Mouse (Mus musculus) spleen, adult 2 months (tissue): ENCODE measurements at regions not wholly inside any gene's neighbourhood (a gene's known extent, or its start where the extent isn't known, plus 50 kb on each side); places are given as distances from the start of the nearest gene placed in this dataset.

Experiments
- DNase-seq, 2 experiments: peaks; one replicate each; pipeline versions ENCODE4 v3.0.0 to v3.0.0-alpha.2; 2012 to 2021; ENCODE audit warnings: low spot score in 2 of 2, low read depth in 1 of 2
- H3K27ac ChIP-seq: fragments of 200-500 bp; 2 replicates; pipeline ENCODE4 v1.5.1; 2012; ENCODE audit warnings: low read length, inconsistent platforms; ENCODE audit not compliant: insufficient read depth
- H3K27me3 ChIP-seq: fragments of 200-500 bp; 2 replicates; pipeline ENCODE4 v1.6.1; 2012; ENCODE audit warnings: mild to moderate bottlenecking, moderate library complexity, low read length, inconsistent platforms; ENCODE audit not compliant: control insufficient read depth, insufficient read depth
- H3K36me3 ChIP-seq: fragments of 200-500 bp; 2 replicates; pipeline ENCODE4 v1.6.1; 2012; ENCODE audit warnings: mild to moderate bottlenecking, low read length, inconsistent platforms; ENCODE audit not compliant: control insufficient read depth, insufficient read depth
- H3K4me1 ChIP-seq: fragments of 200-500 bp; 2 replicates; pipeline ENCODE4 v1.6.1; 2011; ENCODE audit warnings: inconsistent platforms; ENCODE audit not compliant: control insufficient read depth, insufficient read depth, insufficient read length
- H3K4me3 ChIP-seq: fragments of 200-500 bp; 2 replicates; pipeline ENCODE4 v1.5.1; 2011; ENCODE audit warnings: mild to moderate bottlenecking, inconsistent platforms; ENCODE audit not compliant: insufficient read depth, insufficient read length; ENCODE audit errors: extremely low read depth
- CTCF ChIP-seq: fragments of 200-500 bp; IDR thresholded peaks from 2 replicates; pipeline ENCODE4 v1.5.1; 2011; ENCODE audit warnings: mild to moderate bottlenecking, inconsistent platforms; ENCODE audit not compliant: insufficient read depth, insufficient read length, insufficient replicate concordance; ENCODE audit errors: extremely low read depth
- POLR2A ChIP-seq: fragments of 200-500 bp; IDR thresholded peaks from 2 replicates; pipeline ENCODE4 v1.6.1; 2011; ENCODE audit warnings: low read depth, low read length, inconsistent platforms
- WGBS: fragments of 180-500 bp; shearing (Covaris S2); methylation state at CpG from one replicate; pipeline ENCODE4 v1.1.7; 2018; 5-methylcytosine and 5-hydroxymethylcytosine counted together

DNA sequence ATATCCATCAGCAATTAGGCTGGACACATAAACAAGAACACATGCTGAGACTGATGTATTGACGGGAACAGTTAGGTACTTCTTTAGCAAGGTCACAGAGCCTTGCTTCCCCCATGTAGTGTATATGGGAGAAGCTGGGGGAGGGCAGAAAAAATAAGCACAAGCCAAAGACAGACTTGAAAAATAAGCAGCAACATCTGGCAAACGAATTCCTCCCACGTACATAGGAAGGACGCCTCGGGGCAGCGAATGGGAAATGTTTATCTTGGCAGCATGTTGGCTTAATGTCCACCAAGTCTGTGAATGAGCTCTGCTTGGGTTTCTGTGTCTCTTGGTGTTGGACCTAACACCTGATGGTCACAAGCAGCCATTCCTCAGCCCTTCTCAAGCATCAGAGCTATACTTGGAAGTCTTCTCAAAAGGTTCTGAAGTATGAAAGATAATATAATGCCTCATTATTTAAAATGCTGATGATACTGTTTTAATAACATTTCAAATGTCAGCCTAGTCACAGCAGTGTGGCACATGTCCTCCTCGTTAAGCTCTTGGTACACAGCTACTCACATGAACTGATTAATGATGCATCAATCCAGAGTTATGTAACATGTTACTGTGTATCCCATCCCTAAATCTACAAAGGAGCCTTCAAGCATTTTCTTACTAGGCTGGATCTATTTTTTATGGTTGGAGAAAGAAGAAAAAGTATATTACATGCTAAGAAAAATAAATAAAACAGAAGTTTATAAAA, 118.3 kb upstream of the Ednra start:
- no peaks in the 10 kb centered on the region for H3K27me3 ChIP-seq
- H3K27ac ChIP-seq = no peak overlapping the region
- no peaks in the 10 kb centered on the region for H3K4me1 ChIP-seq
- H3K36me3 ChIP-seq = no peaks in the 10 kb centered on the region
- WGBS = 81% methylated on average over 7 of the region's 7 CpGs
- H3K4me3 ChIP-seq = no peak overlapping the region
- no peak for TF ChIP-seq POLR2A
- TF ChIP-seq CTCF = no peak
- no peak for DNase-seq

DNA sequence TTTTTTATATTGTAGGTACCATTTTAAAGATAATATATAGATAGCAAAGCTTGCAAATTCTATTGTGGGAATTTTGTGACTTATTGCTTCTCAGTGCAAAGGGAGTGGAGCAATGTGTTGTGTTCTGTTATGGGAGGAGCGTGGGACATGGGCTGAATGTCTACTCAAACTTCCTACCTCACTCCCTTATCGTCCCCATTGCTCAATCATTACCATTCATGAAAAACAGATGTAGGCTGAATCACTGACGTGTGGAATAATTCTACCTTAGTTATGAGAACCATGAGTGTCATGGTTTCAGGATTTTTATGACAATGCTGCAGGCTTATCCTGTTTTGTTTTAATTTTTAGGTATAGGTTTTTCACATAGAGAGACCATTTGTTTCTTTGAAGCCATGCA, 119.0 kb upstream of the Ednra start:
- no peak for DNase-seq
- H3K27me3 ChIP-seq = no peaks in the 10 kb centered on the region
- no peaks in the 10 kb centered on the region for H3K36me3 ChIP-seq
- TF ChIP-seq CTCF = no peak
- no peak for TF ChIP-seq POLR2A
- H3K4me1 ChIP-seq = no peaks in the 10 kb centered on the region
- no peak overlapping the region for H3K4me3 ChIP-seq
- no peak overlapping the region for H3K27ac ChIP-seq
- 82% methylated on average over 3 of the region's 3 CpGs for WGBS

DNA sequence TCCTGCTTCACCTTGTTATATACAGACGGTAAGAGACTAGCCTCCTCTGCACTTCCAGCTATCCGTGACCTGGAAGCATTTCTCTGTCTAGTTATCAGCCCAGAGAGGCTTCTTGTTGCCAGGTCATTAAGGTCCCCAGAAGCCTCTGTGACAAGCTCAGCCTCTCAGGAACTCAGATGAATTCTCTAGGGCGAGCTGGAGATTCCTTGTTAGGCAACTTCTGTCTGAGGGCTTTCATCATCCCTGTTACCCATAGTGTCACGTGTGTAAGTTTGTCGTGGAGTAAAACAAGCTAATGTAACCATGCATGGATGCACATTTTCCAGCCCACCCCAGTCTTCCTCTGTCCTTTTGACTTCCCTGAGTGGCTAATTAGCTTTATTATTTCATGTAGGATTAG, 126.3 kb upstream of the Ednra start:
- H3K27ac ChIP-seq = no peak overlapping the region
- no peak for TF ChIP-seq CTCF
- no peak for TF ChIP-seq POLR2A

DNA sequence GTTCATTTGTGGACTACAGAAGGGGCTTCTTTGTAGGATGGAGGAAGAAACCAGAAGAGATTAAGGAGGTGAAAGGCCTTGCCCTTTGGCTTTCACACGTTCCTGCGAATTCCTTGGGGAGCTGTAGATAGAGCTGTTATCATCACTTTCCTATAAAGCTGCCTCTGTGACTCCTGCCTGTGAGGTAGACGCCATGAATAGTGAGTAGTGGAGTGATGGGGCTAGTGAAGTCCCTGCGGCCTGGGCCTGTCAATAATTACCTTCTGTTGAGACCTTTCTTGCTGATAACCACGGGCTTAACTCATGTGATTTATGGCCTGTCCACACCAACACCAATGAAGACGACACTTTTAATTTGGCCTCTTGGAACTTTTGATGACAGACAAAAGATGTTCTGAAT, 146.0 kb upstream of the Ednra start:
- TF ChIP-seq CTCF (no peak), POLR2A (no peak)
- no peak for DNase-seq
- Histone ChIP-seq H3K36me3 (no peaks in the 10 kb centered on the region), H3K27ac (no peak overlapping the region), H3K27me3 (no peaks in the 10 kb centered on the region), H3K4me1 (no peaks in the 10 kb centered on the region), H3K4me3 (no peak overlapping the region)
- WGBS = 49% methylated on average over 6 of the region's 6 CpGs

More for the DNA sequence above, 126.3 kb upstream of the Ednra start:
- Histone ChIP-seq H3K36me3 (no peaks in the 10 kb centered on the region), H3K4me1 (no peaks in the 10 kb centered on the region), H3K4me3 (no peak overlapping the region), H3K27me3 (no peaks in the 10 kb centered on the region)
- no peak for DNase-seq
- 92% methylated on average over 5 of the region's 5 CpGs for WGBS

DNA sequence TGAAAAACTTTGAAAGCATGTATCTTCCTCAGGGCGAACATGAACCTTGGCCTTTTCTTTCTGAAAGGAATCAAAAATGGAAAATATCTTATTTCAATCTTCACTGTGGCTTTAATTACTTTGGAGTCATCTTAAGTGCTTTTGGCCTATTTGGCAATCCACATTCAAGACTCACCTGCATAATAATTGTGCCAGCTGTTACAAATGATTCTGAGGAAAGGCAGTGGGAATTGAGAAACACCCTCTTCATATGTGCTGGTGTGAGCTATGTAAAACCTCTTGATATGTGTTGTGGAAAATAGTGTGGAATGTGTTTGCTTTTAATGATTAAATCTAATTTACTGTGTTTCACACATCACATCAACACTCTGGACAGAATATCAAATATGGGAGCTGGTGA, 148.5 kb upstream of the Ednra start:
- 83% methylated on average over 1 of the region's 1 CpGs for WGBS
- no peak for TF ChIP-seq POLR2A
- TF ChIP-seq CTCF = no peak
- H3K36me3 ChIP-seq = no peaks in the 10 kb centered on the region
- H3K4me3 ChIP-seq = no peak overlapping the region
- no peak overlapping the region for H3K27ac ChIP-seq
- no peaks in the 10 kb centered on the region for H3K27me3 ChIP-seq
- H3K4me1 ChIP-seq = no peaks in the 10 kb centered on the region
- DNase-seq = no peak

DNA sequence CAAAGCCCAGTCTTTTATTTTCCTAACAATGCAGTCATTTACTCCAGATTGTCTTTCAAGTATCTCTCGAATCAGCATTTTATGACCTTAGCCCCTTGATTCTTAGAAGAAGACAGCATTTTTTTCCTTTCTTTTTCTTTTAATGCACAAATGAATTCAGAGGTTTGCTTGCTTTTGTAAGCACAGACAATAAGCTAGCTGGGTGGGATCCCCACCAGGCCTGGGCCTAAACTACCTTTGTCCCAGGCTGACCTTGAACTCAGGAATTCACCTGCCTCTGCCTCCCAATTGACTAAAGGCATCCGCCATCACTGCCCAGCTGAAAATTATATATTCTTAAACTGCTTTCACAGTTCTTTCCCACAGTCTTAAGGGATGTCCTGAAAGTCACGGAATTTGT, 195.5 kb upstream of the Ednra start:
- Histone ChIP-seq H3K36me3 (no peaks in the 10 kb centered on the region), H3K27me3 (no peaks in the 10 kb centered on the region), H3K27ac (no peak overlapping the region), H3K4me3 (no peak overlapping the region), H3K4me1 (no peaks in the 10 kb centered on the region)
- WGBS = 84% methylated on average over 3 of the region's 3 CpGs
- TF ChIP-seq CTCF (no peak), POLR2A (no peak)
- DNase-seq = no peak

DNA sequence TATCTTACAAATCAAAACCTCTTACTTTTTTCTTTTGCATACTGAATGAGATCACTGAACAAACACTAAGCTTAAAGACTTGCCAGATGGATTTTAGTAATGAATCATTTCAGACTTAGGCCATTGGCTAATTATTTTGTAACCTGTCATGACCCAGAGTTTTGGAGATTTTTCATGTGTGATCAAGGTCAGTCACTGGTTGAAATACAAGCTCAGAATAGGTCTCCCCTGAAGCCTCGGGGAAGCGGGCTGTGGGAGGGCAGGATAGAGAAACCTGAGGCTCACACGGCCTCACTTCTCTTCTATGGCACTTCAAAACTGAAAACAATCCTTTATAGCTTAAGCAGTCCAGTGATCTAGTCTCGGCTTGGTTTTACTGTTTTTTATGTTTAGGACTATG, 197.6 kb upstream of the Ednra start:
- H3K27ac ChIP-seq = no peak overlapping the region
- 75% methylated on average over 4 of the region's 4 CpGs for WGBS
- no peak for DNase-seq
- H3K27me3 ChIP-seq = no peaks in the 10 kb centered on the region
- no peaks in the 10 kb centered on the region for H3K36me3 ChIP-seq
- H3K4me3 ChIP-seq = no peak overlapping the region
- H3K4me1 ChIP-seq = no peaks in the 10 kb centered on the region
- TF ChIP-seq CTCF (no peak), POLR2A (no peak)
